Mouse (Mus musculus): ENCODE measurements around the gene Vcp.

Gene Vcp

GRCm38 (mm10) chr4:42972952-42973351, 27.4 kb downstream of the Vcp start:
- DNase-seq (ENCODE audit: low spot score in 2 of 2), result no peak

DNA sequence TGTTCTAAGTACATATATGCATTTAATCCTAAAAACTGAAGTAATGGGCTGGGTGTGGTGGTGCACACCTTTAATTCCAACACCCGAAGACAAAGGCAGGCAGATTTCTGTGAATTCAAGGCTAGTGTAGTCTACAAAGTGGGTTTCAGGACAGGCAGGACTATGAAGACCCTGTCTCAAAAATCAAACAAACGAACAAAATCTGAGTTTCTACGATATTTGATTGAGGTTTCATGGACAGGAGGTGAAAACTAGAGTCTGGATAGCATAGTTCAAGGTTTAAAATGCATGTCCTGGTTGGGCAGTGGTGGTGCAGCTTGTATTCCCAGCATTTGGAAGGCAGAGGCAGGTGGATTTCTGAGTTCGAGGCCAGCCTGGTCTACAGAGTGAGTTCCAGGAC, 31.0 kb downstream of the Vcp start, which contains the start of gene 1700022I11Rik:
TSS of gene 1700022I11Rik (plus strand) at position 301 of the 400 bp plus-strand sequence.
- DNase-seq (ENCODE audit: low spot score in 2 of 2), result no peak

- peak in 1 of 2 experiments; percentile 29 for DNase-seq (ENCODE audit: low spot score in 2 of 2)
Measured at GRCm38 (mm10) chr4:42965039-42965719, 35.1 kb downstream of the Vcp start.

DNA sequence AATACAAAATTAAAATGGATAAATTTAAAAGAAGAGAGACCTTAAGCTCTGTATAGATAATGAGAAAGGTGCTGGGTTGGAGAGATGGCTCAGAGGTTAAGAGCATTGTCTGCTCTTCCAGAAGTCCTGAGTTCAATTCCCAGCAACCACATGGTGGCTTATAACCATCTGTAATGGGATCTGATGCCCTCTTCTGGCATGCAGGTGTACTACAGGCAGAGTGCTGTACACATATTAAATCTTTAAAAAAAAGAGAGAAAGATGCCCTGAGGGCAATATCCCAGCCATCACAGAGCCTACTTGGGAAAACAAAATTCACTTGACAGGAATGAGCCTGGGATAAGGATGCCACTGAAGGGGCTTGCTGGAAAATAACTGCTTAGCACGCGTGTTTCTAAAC, 36.8 kb downstream of the Vcp start:
- peak in 1 of 2 experiments; percentile 27 for DNase-seq (ENCODE audit: low spot score in 2 of 2)

GRCm38 (mm10) chr4:42961592-42961991, 38.7 kb downstream of the Vcp start:
- DNase-seq (ENCODE audit: low spot score in 2 of 2), result peak in 1 of 2 experiments; percentile 41

- DNase-seq (ENCODE audit: low spot score in 2 of 2), result no peak
Measured at GRCm38 (mm10) chr4:42959382-42959781, 40.9 kb downstream of the Vcp start.

GRCm38 (mm10) chr4:42958942-42959341, 41.4 kb downstream of the Vcp start:
- no peak for DNase-seq (ENCODE audit: low spot score in 2 of 2)

DNA sequence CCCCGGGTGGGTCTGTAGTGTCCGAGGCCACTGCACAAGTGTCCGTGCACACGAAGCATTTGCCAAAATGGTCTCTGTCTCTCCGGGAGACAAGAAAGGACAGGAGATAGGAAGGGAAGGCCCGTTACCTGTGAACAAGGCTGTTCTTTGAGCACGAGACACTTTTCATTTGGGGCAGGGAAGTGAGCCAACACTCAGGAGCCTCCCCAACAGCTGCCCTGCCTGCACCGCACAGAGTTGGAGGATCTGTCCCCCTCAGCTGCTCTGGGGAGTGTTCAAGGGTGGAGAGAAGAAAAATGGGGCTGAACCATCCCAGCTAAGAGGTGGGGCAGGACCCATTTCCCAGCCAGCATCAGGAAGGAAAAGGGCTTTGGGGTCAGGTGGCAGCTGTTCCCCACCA, 42.3 kb downstream of the Vcp start:
- DNase-seq (ENCODE audit: low spot score in 2 of 2), result no peak

DNA sequence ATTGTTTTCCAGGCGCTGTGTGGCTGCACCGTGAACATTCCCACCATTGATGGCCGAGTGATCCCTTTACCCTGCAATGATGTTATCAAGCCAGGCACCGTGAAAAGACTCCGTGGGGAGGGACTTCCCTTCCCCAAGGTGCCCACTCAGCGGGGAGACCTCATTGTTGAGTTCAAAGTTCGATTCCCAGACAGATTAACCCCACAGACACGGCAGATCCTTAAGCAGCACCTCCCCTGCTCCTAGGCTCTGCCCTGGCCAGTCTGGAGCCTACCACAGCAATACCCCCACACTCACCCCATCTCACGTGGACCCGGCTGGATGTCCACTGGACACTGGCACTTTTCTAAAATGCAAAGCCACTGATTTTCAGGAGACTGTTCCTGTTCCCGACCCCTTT, 43.0 kb downstream of the Vcp start:
- no peak for DNase-seq (ENCODE audit: low spot score in 2 of 2)

GRCm38 (mm10) chr4:42956581-42956980, 43.7 kb downstream of the Vcp start:
- no peak for DNase-seq (ENCODE audit: low spot score in 2 of 2)

GRCm38 (mm10) chr4:42955200-42955599, 45.1 kb downstream of the Vcp start:
- DNase-seq (ENCODE audit: low spot score in 2 of 2), result no peak

GRCm38 (mm10) chr4:42954297-42954696, 46.0 kb downstream of the Vcp start:
- peak in 1 of 2 experiments; percentile 25 for DNase-seq (ENCODE audit: low spot score in 2 of 2)

DNA sequence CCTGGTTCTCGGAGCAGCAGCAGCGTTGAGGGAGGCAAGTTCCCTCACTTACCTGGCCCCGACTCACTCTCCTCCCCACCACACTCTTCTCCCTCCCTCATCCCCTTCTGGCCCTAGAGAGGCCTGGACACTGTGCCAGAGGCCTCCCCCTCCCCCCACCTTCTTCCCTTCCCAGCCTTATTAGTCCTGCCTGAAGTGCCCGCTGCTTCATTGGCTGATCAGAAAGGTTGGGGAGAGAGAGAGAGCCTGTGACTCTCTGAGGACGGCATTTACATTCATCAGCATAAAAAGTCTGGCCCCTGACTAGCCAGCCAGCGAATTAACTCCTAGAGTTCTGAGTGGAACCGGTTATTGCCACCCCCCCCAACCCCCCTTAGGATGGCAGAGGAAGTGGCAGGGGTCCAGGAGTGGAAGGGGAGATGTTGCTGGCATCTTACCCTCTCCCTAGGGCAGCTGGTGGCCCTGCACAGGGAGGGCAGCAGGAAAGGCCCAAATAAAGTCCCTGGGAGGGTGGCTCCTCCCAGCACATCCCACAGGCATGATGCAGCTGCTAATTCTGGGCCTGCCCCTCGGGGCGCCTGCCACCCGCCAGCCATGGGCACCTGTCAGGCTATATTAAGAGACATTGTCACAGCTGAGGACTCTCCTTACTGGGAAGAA, 46.7 kb downstream of the Vcp start:
- DNase-seq (ENCODE audit: low spot score in 2 of 2), result no peak

GRCm38 (mm10) chr4:42952563-42952962, 47.7 kb downstream of the Vcp start:
- no peak for DNase-seq (ENCODE audit: low spot score in 2 of 2)

- no peak for DNase-seq (ENCODE audit: low spot score in 2 of 2)
Measured at GRCm38 (mm10) chr4:42951206-42952195, 48.8 kb downstream of the Vcp start.

DNA sequence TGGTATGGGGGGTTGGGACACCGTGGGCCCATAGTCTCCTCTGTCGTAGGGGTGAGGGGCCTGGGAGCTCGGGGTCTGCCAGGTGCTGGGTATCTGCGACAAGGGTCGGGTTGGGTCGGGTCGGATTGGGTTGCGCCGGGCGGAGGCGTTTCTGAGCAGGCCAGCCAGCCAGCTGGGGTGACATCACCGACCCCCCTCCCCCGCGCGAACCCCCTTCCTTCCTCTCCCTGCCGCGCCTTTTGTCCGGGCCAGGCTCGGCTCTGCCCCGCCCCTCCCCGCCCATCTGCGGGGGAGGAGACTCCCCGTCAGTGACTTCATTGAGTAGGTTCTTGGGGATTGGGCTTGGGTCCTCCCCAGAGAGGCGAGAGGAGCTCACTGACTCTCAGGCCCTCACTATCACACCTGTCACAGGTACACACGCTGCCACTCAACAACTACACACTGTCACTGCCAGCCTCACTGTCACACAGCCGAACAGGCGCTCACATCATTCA, 50.2 kb downstream of the Vcp start:
- DNase-seq (ENCODE audit: low spot score in 2 of 2), result peak; percentile 51 to 66

GRCm38 (mm10) chr4:42949676-42950051, 50.6 kb downstream of the Vcp start, which contains the start of gene Dnajb5:
TSS of gene Dnajb5 (plus strand) at chr4:42949814.
- DNase-seq (ENCODE audit: low spot score in 2 of 2), result peak; percentile 86 to 89

DNA sequence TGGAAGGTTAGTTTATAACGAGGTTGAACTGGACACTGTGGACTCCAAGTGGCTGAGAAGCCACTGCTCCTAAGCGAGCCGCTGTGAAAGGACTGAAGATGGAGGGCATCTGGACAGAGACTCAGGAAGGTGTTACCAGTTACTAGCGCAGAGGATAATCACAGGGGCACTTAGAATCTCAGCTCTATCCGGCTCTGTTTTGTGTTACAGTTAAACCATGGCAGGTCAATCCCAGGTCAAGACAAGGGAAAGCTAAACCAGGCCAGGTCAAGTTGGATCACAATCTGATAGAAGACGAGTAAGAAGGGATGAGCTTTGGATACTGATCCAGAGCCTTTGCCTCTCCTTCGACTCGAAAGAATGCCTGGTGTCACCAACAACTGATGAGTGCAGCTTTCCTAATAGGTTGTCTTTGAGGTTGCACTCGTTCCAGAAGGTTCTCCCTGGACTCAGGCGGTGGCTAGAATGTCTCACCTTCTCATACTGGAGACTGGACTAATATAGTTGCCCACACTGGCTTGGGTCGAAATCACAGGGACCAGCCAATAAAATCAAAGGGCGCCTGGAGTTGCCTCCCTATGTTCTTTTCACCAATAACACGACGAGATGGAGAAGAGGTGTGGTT, 51.1 kb downstream of the Vcp start:
- no peak for DNase-seq (ENCODE audit: low spot score in 2 of 2)

DNA sequence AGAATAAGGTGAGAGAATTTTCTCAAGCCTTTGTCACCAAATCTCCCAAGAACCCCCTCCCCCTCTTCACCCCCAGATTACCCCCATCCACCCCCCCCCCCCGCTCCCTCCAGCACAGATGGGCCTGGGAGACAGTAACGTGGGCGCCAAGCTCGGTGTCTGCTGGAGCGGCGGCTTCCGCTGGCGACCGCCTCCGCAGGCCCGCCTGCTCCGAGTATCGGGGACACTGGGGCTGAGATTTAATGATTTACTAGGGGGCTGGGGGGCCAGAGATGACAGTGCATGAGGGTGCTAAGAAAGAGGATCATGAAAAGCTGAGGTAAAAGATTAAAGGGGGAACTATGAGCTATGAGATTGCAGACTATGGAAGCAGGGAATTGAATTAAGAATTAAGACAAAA, 51.8 kb downstream of the Vcp start:
- no peak for DNase-seq (ENCODE audit: low spot score in 2 of 2)

- DNase-seq (ENCODE audit: low spot score in 2 of 2), result no peak
Measured at GRCm38 (mm10) chr4:42946733-42947290, 53.5 kb downstream of the Vcp start.

- peak in 1 of 2 experiments; percentile 22 for DNase-seq (ENCODE audit: low spot score in 2 of 2)
Measured at GRCm38 (mm10) chr4:42945952-42946351, 54.4 kb downstream of the Vcp start.

All from spleen, postnatal 14 days (tissue).